Mouse (Mus musculus): Measurements from ENCODE around the gene Rnf145. TPM values are rescaled to one million over a fixed set of nuclear protein-coding genes. Genes with fewer than 3 reads are reported as not detected.

Gene Rnf145
- polyA plus RNA-seq, 2 experiments: 84.5 to 92.1 TPM

DNA sequence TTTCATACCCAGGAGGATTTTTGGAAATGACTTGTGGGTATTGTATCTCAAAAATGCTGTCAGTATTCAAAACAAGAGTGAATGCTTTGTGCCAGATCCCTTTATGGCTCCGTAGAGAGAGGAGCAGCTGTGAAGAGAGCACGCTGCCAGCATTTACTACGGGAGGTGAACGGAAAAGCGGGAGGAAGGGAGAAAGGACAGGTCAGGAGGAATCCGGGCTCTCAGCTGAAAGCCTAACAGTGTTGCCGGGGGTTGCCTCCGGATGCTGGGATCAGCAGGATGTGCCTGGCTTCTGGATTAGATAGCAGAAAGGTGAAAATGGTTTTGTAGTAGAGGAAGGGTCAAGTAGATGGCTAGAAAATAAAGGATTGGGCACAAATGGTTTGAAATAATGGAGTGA, 11.6 kb downstream of the Rnf145 start:
- Histone ChIP-seq H3K4me1 (ENCODE audit: control insufficient read depth, insufficient read depth, low read length) (no peaks in the 10 kb centered on the region), H3K27me3 (ENCODE audit: control insufficient read depth, insufficient read depth, low read length) (no peaks in the 10 kb centered on the region), H3K4me3 (replicated peaks; ENCODE audit: low read length) (no peak overlapping the region), H3K27ac (replicated peaks; ENCODE audit: low read depth, low read length) (no peak overlapping the region), H3K9me3 (ENCODE audit: control insufficient read depth, low read length) (no peaks in the 10 kb centered on the region), H3K4me2 (replicated peaks; ENCODE audit: low read depth, low read length, severe bottlenecking) (no peak overlapping the region), H3K36me3 (ENCODE audit: control insufficient read depth, insufficient read depth, low read length) (peaks cover 78% of the 10 kb centered on the region), H3K9ac (ENCODE audit: low read depth, low read length, severe bottlenecking) (no peak overlapping the region)
- TF ChIP-seq POLR2A (IDR thresholded peaks at IDR 0.05; ENCODE audit: borderline replicate concordance, extremely low read depth, insufficient read depth, insufficient read length): no peak
- WGBS: 72% methylated on average over 8 of the region's 8 CpGs
- DNase-seq (ENCODE audit: low spot score) (no peak), ATAC-seq (ENCODE audit: low FRiP score, low read depth) (no peak)

DNA sequence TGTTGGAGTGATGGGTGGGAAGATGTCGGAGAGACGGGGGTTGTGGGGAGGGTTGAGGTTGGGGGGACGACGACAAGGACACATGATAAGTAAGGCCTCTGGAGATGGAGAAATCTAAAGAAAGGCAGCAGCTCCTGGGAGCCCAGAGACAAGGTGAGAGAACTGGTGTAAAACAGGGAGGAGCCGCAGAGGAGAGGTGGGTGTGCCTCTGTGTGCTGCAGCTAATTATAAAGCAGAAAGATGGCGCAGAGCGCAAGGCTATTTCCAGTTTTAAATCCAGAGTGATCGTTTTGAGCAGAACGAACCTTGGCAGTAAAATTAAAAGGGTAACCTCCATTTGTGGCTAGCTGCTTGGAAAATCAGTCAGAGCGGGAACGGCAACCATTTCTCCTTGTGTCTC, 12.1 kb downstream of the Rnf145 start:
- H3K36me3 ChIP-seq (ENCODE audit: control insufficient read depth, insufficient read depth, low read length): peaks cover 74% of the 10 kb centered on the region
- no peaks in the 10 kb centered on the region for H3K9me3 ChIP-seq (ENCODE audit: control insufficient read depth, low read length)
- no peak overlapping the region for H3K27ac ChIP-seq (replicated peaks; ENCODE audit: low read depth, low read length)
- WGBS: 82% methylated on average over 11 of the region's 11 CpGs
- no peaks in the 10 kb centered on the region for H3K27me3 ChIP-seq (ENCODE audit: control insufficient read depth, insufficient read depth, low read length)
- no peaks in the 10 kb centered on the region for H3K4me1 ChIP-seq (ENCODE audit: control insufficient read depth, insufficient read depth, low read length)
- TF ChIP-seq POLR2A (IDR thresholded peaks at IDR 0.05; ENCODE audit: borderline replicate concordance, extremely low read depth, insufficient read depth, insufficient read length): no peak
- no peak overlapping the region for H3K4me2 ChIP-seq (replicated peaks; ENCODE audit: low read depth, low read length, severe bottlenecking)
- DNase-seq (ENCODE audit: low spot score) (no peak), ATAC-seq (ENCODE audit: low FRiP score, low read depth) (no peak)
- H3K4me3 ChIP-seq (replicated peaks; ENCODE audit: low read length): no peak overlapping the region
- no peak overlapping the region for H3K9ac ChIP-seq (ENCODE audit: low read depth, low read length, severe bottlenecking)

DNA sequence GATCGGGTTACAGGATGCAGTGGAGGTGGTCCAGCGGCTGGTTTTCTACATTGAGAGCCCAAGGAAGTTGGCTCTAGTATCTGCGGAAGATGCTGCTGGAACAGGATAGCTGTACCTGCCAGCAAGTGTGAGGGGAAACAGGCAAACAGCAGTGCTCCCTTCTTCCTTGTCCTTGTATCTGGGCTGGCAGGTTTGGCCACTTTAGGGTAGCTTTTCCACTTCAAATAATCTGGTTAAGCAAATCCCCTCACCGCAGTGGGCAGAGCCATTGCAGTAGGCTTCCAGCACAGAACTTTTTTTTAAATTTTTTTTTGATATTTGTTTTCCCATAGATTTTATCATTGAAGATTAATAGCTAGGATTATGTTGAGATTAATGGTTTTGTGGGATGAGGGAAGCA, 12.9 kb downstream of the Rnf145 start:
- Histone ChIP-seq H3K9ac (ENCODE audit: low read depth, low read length, severe bottlenecking) (no peak overlapping the region), H3K9me3 (ENCODE audit: control insufficient read depth, low read length) (no peaks in the 10 kb centered on the region), H3K4me1 (ENCODE audit: control insufficient read depth, insufficient read depth, low read length) (no peaks in the 10 kb centered on the region), H3K27me3 (ENCODE audit: control insufficient read depth, insufficient read depth, low read length) (no peaks in the 10 kb centered on the region), H3K27ac (replicated peaks; ENCODE audit: low read depth, low read length) (no peak overlapping the region), H3K4me2 (replicated peaks; ENCODE audit: low read depth, low read length, severe bottlenecking) (no peak overlapping the region), H3K4me3 (replicated peaks; ENCODE audit: low read length) (no peak overlapping the region), H3K36me3 (ENCODE audit: control insufficient read depth, insufficient read depth, low read length) (peaks cover 68% of the 10 kb centered on the region)
- WGBS: 85% methylated on average over 4 of the region's 4 CpGs
- TF ChIP-seq POLR2A (IDR thresholded peaks at IDR 0.05; ENCODE audit: borderline replicate concordance, extremely low read depth, insufficient read depth, insufficient read length): no peak
- no peak for DNase-seq (ENCODE audit: low spot score)
- ATAC-seq (ENCODE audit: low FRiP score, low read depth): no peak

DNA sequence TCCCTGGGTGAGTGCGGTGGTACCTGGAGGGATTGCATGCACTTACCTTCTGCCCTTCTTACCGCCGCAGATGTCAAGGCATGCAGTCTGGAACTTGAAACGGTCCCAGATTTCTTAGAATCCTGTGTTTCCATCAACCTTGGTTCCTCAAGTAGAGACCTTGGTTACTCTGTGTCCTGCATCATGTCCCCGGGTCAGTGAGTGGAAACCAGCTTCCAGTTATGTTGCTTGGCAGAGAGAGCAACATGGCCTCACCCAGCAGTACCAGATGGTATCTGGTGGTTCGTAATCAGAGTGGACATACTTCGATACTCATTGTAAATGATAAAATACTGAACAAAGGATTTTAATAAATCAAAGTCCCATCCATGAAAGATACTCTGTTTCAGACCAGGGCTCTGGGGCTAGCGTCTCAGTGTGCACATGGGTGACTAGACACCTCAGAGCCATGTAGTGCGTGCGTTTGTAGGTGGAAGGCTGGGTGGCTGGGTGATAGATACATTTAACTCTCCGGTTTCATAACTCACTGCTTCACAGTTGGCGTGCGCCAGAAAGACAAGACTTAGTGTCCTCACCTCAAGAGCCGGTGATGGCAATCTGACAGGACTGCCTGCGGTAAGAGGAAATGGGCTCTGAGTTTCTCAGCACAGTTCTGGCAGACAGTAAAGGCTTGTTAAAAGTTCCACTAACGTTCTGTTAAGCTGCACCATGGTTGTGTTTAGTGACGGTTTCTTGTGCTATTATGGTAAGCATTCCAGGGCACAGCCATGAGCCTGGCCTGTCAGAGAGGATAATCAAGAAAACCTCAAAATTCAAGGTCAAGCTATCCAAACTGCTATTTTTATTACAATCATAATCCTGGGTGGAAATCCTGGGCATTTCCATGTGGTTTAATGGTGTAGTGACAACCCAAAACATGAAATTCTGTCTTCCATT, 14.3 kb downstream of the Rnf145 start:
- peaks cover 65% of the 10 kb centered on the region for H3K36me3 ChIP-seq (ENCODE audit: control insufficient read depth, insufficient read depth, low read length)
- no peaks in the 10 kb centered on the region for H3K27me3 ChIP-seq (ENCODE audit: control insufficient read depth, insufficient read depth, low read length)
- 88% methylated on average over 17 of the region's 17 CpGs for whole genome bisulfite sequencing
- no peak for DNase-seq (ENCODE audit: low spot score)
- no peak for TF ChIP-seq POLR2A (IDR thresholded peaks at IDR 0.05; ENCODE audit: borderline replicate concordance, extremely low read depth, insufficient read depth, insufficient read length)
- ATAC-seq (ENCODE audit: low FRiP score, low read depth): no peak
- no peak overlapping the region for H3K9ac ChIP-seq (ENCODE audit: low read depth, low read length, severe bottlenecking)
- H3K27ac ChIP-seq (replicated peaks; ENCODE audit: low read depth, low read length): no peak overlapping the region
- no peak overlapping the region for H3K4me2 ChIP-seq (replicated peaks; ENCODE audit: low read depth, low read length, severe bottlenecking)
- H3K9me3 ChIP-seq (ENCODE audit: control insufficient read depth, low read length): no peaks in the 10 kb centered on the region
- H3K4me3 ChIP-seq (replicated peaks; ENCODE audit: low read length): no peak overlapping the region
- peaks cover 2% of the 10 kb centered on the region; the same call in 1 of the 2 replicates for H3K4me1 ChIP-seq (ENCODE audit: control insufficient read depth, insufficient read depth, low read length)

DNA sequence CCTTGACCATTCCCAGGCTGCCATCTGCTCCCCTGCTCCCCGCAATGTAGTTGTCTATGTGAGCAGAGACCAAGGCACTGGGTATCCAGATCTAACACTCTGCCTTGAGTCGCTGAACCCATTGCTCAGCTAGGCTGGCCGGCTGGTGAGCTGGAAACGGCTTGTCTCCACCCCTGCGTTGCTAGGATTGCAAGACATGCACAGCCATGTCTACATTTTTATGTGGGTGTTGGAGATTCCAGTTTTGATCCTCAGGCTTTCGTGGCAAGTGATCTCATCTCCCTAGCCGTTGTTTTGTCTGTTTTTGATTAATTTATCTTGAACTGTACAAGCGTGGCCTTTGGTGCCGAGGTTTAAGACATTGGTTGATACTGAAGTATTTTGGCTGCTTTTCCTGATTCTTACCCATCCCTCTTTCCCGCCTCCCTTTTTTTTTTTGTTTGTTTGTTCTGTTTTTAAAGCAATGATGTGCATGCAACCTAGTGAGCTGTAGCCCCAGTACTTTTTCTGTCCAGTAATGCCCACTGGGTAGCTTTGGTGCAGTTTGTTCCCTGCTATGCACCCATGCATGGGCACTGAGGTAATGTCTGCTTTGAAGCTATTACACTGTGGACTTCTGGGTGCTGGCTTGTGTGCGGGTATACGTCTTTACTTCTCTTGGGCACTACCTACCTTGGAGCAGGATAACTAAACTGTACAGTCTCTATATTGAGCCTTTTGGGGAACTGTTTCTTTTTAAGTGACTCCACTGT, 16.4 kb downstream of the Rnf145 start:
- Histone ChIP-seq H3K9ac (ENCODE audit: low read depth, low read length, severe bottlenecking) (no peak overlapping the region), H3K4me3 (replicated peaks; ENCODE audit: low read length) (no peak overlapping the region), H3K4me1 (ENCODE audit: control insufficient read depth, insufficient read depth, low read length) (peaks cover 20% of the 10 kb centered on the region), H3K27ac (replicated peaks; ENCODE audit: low read depth, low read length) (no peak overlapping the region), H3K36me3 (ENCODE audit: control insufficient read depth, insufficient read depth, low read length) (peaks cover 56% of the 10 kb centered on the region), H3K27me3 (ENCODE audit: control insufficient read depth, insufficient read depth, low read length) (no peaks in the 10 kb centered on the region), H3K4me2 (replicated peaks; ENCODE audit: low read depth, low read length, severe bottlenecking) (no peak overlapping the region), H3K9me3 (ENCODE audit: control insufficient read depth, low read length) (no peaks in the 10 kb centered on the region)
- DNase-seq (ENCODE audit: low spot score): no peak
- ATAC-seq (ENCODE audit: low FRiP score, low read depth): no peak
- 72% methylated on average over 12 of the region's 12 CpGs for WGBS
- no peak for TF ChIP-seq POLR2A (IDR thresholded peaks at IDR 0.05; ENCODE audit: borderline replicate concordance, extremely low read depth, insufficient read depth, insufficient read length)

Data from limb, embryonic 14.5 days (tissue).